Mouse (Mus musculus) left cerebral cortex, postnatal 14 days (tissue): ENCODE data around the gene Mr1. TPM values are rescaled to one million over a fixed set of nuclear protein-coding genes. Genes with fewer than 3 reads are reported as not detected.
"Not testable (repeated sequence)": the region's sequence is repeated elsewhere in the genome, so short reads cannot be mapped to it uniquely, and the experiment has no call there.

Experiments
- DNase-seq, 2 experiments: peaks; one replicate each; pipeline ENCODE4 v3.0.0; 2021 to 2022; ENCODE audit warnings: low spot score in 2 of 2, mixed read lengths in 1 of 2
- intact Hi-C: fragments of 180-260 bp; cut with DNase I; formaldehyde crosslinking; loops from one replicate; pipeline ENCODE4 v1.15.1; 2025
- long read RNA-seq, 2 experiments: library from polyadenylated mRNA; stranded (forward); transcript quantifications; one replicate each; pipeline ENCODE4 v2.0.0; 2021
- total RNA-seq, 2 experiments: library from RNA; stranded (reverse); gene quantifications; 2 replicates each; pipeline ENCODE4 v1.2.3; 2021

Mr1 gene
- total RNA-seq: 1 to 10 TPM; 2.0 to 2.3 TPM
- long read RNA-seq, experiment 1, partial matches to known transcripts: 0 of 2 reads
- long read RNA-seq, experiment 1, other reads (novel, unspliced or antisense): 0 of 2 reads
- long read RNA-seq, experiment 2, partial matches to known transcripts: 0 of 3 reads
- long read RNA-seq, experiment 2, other reads (novel, unspliced or antisense): 0 of 3 reads

GRCm38 (mm10) chr1:155146572-155146980 lies at the start of gene Mr1:
Mr1 (minus strand) TSS chr1:155146814.
- peak; percentile 24 to 81 for DNase-seq

GRCm38 (mm10) chr1:155192805-155193368 lies 46.3 kb upstream of the Mr1 start:
- DNase-seq: no peak
- intact Hi-C loops: no loop called here

More at GRCm38 (mm10) chr1:155146572-155146980, at the start of gene Mr1:
- intact Hi-C loops: no loop called here

- intact Hi-C loops: no loop called here
- no peak for DNase-seq
These were observed 45.1 kb upstream of the Mr1 start for GRCm38 (mm10) chr1:155191671-155192070.

GRCm38 (mm10) chr1:155191219-155191618 lies 44.6 kb upstream of the Mr1 start:
- intact Hi-C loops: no loop called here
- DNase-seq: no peak

GRCm38 (mm10) chr1:155188656-155189055 lies 42.0 kb upstream of the Mr1 start:
- intact Hi-C loops: no loop called here

GRCm38 (mm10) chr1:155184191-155184590 lies 37.6 kb upstream of the Mr1 start:
- no peak for DNase-seq

More at GRCm38 (mm10) chr1:155188656-155189055, 42.0 kb upstream of the Mr1 start:
- no peak for DNase-seq

GRCm38 (mm10) chr1:155178192-155178924 lies 31.7 kb upstream of the Mr1 start:
- intact Hi-C loops: no loop called here
- DNase-seq: no peak

More at GRCm38 (mm10) chr1:155184191-155184590, 37.6 kb upstream of the Mr1 start:
- intact Hi-C loops: no loop called here

GRCm38 (mm10) chr1:155174424-155174823 lies 27.8 kb upstream of the Mr1 start:
- no peak for DNase-seq
- intact Hi-C loops: no loop called here

GRCm38 (mm10) chr1:155173644-155174016 lies 27.0 kb upstream of the Mr1 start:
- intact Hi-C loops: not testable (repeated sequence)

GRCm38 (mm10) chr1:155172895-155173643 lies 26.5 kb upstream of the Mr1 start:
- intact Hi-C loops: no loop called here
- no peak for DNase-seq

More at GRCm38 (mm10) chr1:155173644-155174016, 27.0 kb upstream of the Mr1 start:
- DNase-seq: not testable (repeated sequence)

GRCm38 (mm10) chr1:155169935-155170334 lies 23.3 kb upstream of the Mr1 start:
- DNase-seq: no peak
- intact Hi-C loops: no loop called here

- no peak for DNase-seq
- intact Hi-C loops: no loop called here
These were observed 20.8 kb upstream of the Mr1 start for GRCm38 (mm10) chr1:155167453-155167852.

GRCm38 (mm10) chr1:155158970-155159484 lies 12.4 kb upstream of the Mr1 start:
- intact Hi-C loops: loop anchor here (5.0 kb wide), 1 partner anchor 62 kb away; the partner anchor contains the start of gene Ier5
- peak; percentile 44 to 45 for DNase-seq

GRCm38 (mm10) chr1:155158141-155158969 lies 11.7 kb upstream of the Mr1 start, which contains the start of gene Stx6:
Stx6 (plus strand) TSS chr1:155158715.
- peak; percentile 97 to 98 for DNase-seq
- intact Hi-C loops: loop anchor here (5.0 kb wide), 1 partner anchor 61 kb away; the partner anchor contains the start of gene Ier5

GRCm38 (mm10) chr1:155153906-155154305 lies 7.3 kb upstream of the Mr1 start:
- no peak for DNase-seq
- intact Hi-C loops: no loop called here

GRCm38 (mm10) chr1:155150821-155151220 lies 4.2 kb upstream of the Mr1 start:
- intact Hi-C loops: no loop called here
- DNase-seq: no peak

- DNase-seq: no peak
- intact Hi-C loops: no loop called here
These were observed 2.8 kb upstream of the Mr1 start for GRCm38 (mm10) chr1:155149403-155149802.

GRCm38 (mm10) chr1:155147228-155147627 lies 614 bp upstream of the Mr1 start:
- no peak for DNase-seq
- intact Hi-C loops: no loop called here

- DNase-seq: no peak
- intact Hi-C loops: no loop called here
These were observed 994 bp downstream of the Mr1 start for GRCm38 (mm10) chr1:155145620-155146019.
